Mouse (Mus musculus) frontal cortex, postnatal 14 days (tissue): ENCODE results near the gene Snx29.

Source experiments
- DNase-seq, 2 experiments: peaks; one replicate each; pipeline ENCODE4 v3.0.0; 2022; ENCODE audit warnings: low spot score in 2 of 2

Snx29 gene

GRCm38 (mm10) chr16:11636196-11636733 is 313.6 kb downstream of the Snx29 start:
- DNase-seq = no peak

- no peak for DNase-seq
These were observed 314.2 kb downstream of the Snx29 start for GRCm38 (mm10) chr16:11636902-11637301.

- DNase-seq = no peak
These were observed 315.1 kb downstream of the Snx29 start for GRCm38 (mm10) chr16:11637794-11638193.

GRCm38 (mm10) chr16:11638739-11639138 is 316.0 kb downstream of the Snx29 start:
- DNase-seq = no peak

- no peak for DNase-seq
These were observed 317.2 kb downstream of the Snx29 start for GRCm38 (mm10) chr16:11639936-11640335.

- DNase-seq = no peak
These were observed 320.9 kb downstream of the Snx29 start for GRCm38 (mm10) chr16:11643603-11644002.

GRCm38 (mm10) chr16:11644399-11644798 is 321.7 kb downstream of the Snx29 start:
- no peak for DNase-seq

GRCm38 (mm10) chr16:11645668-11646067 is 323.0 kb downstream of the Snx29 start:
- DNase-seq = no peak

GRCm38 (mm10) chr16:11646745-11647289 is 324.1 kb downstream of the Snx29 start:
- no peak for DNase-seq

GRCm38 (mm10) chr16:11648169-11648688 is 325.5 kb downstream of the Snx29 start:
- DNase-seq = no peak

- no peak for DNase-seq
These were observed 330.1 kb downstream of the Snx29 start for GRCm38 (mm10) chr16:11652686-11653366.

- no peak for DNase-seq
These were observed 333.2 kb downstream of the Snx29 start for GRCm38 (mm10) chr16:11655893-11656292.

- no peak for DNase-seq
These were observed 334.4 kb downstream of the Snx29 start for GRCm38 (mm10) chr16:11657111-11657510.

GRCm38 (mm10) chr16:11659111-11659720 is 336.5 kb downstream of the Snx29 start:
- no peak for DNase-seq

GRCm38 (mm10) chr16:11664896-11665705 is 342.4 kb downstream of the Snx29 start:
- no peak for DNase-seq

GRCm38 (mm10) chr16:11665869-11666268 is 343.2 kb downstream of the Snx29 start:
- no peak for DNase-seq

GRCm38 (mm10) chr16:11668375-11668774 is 345.7 kb downstream of the Snx29 start:
- DNase-seq = no peak

GRCm38 (mm10) chr16:11668878-11669277 is 346.2 kb downstream of the Snx29 start:
- no peak for DNase-seq

- no peak for DNase-seq
These were observed 347.7 kb downstream of the Snx29 start for GRCm38 (mm10) chr16:11670251-11670970.

- no peak for DNase-seq
These were observed 348.2 kb downstream of the Snx29 start for GRCm38 (mm10) chr16:11670971-11671310.

GRCm38 (mm10) chr16:11676006-11676405 is 353.3 kb downstream of the Snx29 start:
- DNase-seq = no peak
